Mouse (Mus musculus) kidney, postnatal 4 days (tissue): ENCODE data around the gene Rasgef1c.

Source experiments
- DNase-seq, 2 experiments: peaks; one replicate each; pipeline ENCODE4 v3.0.0; 2021; ENCODE audit warnings: mixed read lengths in 2 of 2

The Rasgef1c gene

GRCm38 (mm10) chr11:49978935-49979334, 77.3 kb downstream of the Rasgef1c start:
- no peak for DNase-seq

DNA sequence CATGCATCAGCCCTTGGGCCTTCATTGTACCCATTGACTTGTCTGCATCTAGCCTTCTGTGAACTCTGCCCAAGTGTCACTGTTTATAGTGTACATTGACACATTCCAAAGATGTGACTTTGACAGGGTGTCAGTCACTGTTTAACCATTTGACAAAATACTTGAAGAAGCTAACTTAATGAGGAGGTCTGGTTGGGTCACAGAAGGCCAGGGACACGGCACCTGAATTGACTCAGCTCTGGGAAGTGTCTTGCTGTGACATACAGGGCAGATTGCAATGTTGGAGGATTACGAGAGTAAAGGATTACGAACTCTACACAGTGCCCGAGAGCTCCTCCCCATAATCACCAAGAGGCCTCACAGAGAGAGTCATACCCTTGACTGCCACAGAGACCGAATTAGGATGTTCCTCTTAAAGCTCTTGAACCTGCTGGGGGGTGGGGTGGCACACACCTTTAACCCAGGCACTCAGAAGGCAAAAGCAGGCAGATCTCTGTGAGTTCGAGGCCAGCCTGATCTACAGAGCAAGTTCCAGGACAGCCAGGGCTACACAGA, 79.1 kb downstream of the Rasgef1c start:
- no peak for DNase-seq

- no peak for DNase-seq
Observed at GRCm38 (mm10) chr11:49981321-49981963, 79.8 kb downstream of the Rasgef1c start.

DNA sequence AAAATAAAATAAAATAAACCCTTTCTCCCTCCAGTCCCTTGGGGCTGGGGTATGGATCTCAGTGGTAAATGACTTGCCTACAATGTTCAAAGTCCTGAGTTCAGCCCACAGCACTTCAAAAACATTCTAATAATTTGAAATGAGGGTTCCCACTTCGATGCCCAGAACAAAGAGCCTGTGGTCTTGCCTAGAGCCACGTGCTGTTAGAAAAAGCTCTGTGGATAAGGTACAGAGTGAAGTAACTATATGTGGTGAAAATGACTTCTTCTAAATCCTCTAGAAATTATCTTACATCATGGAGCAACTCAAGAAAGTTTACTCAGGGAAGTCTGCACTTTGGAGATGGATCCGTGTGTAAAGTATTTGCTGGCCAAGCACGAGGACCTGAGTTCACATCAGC, 80.5 kb downstream of the Rasgef1c start:
- DNase-seq = no peak

DNA sequence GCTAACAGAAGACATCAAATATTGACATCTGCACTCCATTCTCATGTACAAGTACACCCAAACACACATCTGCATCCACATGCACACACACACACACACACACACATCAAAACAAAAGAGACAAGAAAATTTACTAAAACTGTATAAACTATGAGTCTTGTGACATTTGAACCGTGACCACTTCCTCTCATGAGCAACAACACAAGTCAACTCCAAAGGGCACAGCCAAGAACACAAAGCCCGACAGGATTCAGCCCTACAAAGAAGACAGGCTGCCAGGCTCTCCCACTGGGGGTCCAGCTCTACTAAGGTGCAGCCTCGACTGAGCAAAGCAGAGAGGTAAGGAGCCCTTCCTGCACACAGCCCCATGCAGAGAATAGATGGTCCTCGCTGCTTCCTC, 81.2 kb downstream of the Rasgef1c start:
- DNase-seq = no peak

GRCm38 (mm10) chr11:49983875-49984552, 82.4 kb downstream of the Rasgef1c start:
- DNase-seq = no peak

DNA sequence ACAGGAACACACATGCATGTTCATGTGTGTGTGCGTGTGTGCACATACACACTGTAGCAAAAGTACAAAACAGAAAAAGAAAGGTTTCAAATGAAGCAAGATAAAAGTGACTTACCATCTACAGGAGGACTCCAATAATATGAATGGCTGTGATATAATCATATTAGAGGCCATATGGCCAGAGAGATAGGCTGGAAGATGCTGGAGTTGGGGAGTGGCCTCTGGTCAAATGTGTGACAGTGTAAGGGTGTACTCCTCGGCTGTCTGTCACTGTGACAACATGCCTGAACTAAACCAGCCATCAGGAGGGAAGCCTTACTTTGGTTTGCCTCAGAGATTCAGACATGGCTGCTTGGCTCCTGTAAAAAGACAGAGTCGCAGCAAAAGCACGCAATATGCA, 83.4 kb downstream of the Rasgef1c start:
- DNase-seq = no peak

- peak; percentile 76 to 84 for DNase-seq
Observed at GRCm38 (mm10) chr11:49986277-49987036, 84.8 kb downstream of the Rasgef1c start.

DNA sequence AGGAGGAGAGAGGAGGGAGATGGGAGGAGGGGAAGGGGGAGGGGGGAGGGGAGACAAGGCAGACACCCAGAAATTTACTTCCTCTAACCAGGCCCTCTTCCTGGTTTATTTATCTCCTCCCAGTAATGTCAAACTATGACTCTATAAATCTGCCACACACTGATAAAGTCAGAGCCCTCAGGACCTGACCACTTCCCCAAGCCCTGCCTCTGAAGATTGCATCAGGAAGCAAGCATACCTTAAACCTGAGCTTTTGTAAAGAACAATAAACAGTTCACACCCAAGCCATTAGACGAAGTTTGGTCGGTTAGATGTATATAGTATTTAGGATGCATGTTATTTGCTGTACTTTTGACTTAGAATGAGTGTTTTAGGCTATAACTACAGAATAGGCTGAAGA, 92.9 kb downstream of the Rasgef1c start:
- no peak for DNase-seq

DNA sequence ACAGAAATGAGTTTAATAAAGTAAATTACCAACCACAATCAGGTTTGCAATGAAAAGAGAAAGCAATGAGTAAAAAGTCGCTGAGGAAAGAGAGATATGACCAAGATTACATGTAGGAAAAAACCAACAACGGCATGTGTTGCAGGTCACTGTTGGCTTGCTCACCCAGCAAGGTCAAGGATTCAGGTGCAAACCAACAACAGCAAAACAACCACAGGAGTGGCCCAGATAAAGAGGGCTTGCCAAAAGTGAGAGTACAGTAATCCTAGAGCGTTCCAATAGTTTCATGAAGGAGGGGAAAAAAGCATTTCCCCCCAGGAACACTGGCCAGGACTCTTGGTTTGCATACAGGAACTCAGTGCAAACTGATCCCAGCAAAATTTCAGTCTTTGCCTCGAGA, 94.8 kb downstream of the Rasgef1c start:
- DNase-seq = no peak

GRCm38 (mm10) chr11:49997321-49997720, 95.7 kb downstream of the Rasgef1c start:
- DNase-seq = peak; percentile 25 to 29

- DNase-seq = no peak
Observed at GRCm38 (mm10) chr11:50002853-50003252, 101.2 kb downstream of the Rasgef1c start.

DNA sequence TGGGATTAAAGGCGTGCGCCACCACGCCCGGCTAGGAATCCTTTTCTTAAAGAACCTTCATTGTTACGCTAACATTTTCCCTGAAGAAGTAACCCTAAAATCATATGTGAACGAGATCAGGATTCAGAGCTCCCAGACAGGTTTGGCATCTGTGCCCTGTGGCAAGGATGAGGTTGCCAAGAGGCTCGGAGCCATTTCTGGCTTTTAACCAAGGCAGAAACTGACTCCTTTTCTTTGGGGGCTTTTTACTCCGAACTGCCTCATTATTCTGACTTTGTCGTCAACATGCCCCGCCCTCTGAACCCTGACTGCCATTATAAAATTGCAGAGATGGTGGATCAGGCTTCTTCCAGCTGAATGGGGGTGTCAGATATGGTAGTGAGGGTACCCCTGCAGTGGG, 106.1 kb downstream of the Rasgef1c start:
- DNase-seq = no peak

- DNase-seq = no peak
Observed at GRCm38 (mm10) chr11:50008231-50008630, 106.6 kb downstream of the Rasgef1c start.

GRCm38 (mm10) chr11:50013016-50013415, 111.4 kb downstream of the Rasgef1c start:
- no peak for DNase-seq

GRCm38 (mm10) chr11:50016503-50016902, 114.9 kb downstream of the Rasgef1c start:
- no peak for DNase-seq

DNA sequence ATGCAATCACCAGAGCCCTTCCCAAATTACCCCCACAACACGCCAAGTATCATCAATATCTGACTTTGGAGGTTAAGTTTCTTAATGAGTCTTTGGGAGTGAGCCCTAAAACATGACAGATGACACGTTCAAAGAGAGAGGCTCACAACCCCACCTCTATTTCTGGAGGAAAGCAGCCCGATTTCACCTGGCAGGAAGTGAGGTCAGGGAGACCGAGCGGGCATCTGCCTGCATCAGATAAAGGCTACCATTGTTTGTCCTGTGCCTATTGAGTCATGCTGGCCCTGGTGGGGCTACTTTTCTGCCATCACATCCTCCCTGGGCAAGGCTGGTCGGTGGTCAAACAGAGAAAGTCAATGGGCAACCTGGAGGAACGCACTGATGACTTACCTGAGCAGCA, 115.9 kb downstream of the Rasgef1c start:
- no peak for DNase-seq

GRCm38 (mm10) chr11:50018848-50019247, 117.2 kb downstream of the Rasgef1c start:
- no peak for DNase-seq

GRCm38 (mm10) chr11:50022085-50022484, 120.5 kb downstream of the Rasgef1c start:
- DNase-seq = no peak

DNA sequence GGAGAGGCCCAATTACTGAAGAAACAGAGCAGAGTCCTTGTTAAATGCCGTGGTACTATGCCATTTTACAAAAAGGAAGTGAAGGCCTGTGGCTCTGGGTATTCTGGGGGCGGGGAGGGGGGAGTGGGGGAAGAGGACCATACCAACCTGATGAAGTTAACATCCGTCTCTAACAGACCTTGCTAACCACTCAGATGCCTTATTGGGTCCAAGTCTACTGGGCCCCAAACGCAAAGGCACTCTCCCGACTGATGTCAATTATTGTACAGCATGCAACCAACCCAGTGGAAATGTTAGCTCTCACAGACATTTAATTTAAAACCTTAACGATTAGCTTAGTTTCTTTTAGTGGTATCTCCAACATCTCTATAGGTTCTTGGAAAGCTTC, 122.8 kb downstream of the Rasgef1c start:
- no peak for DNase-seq

DNA sequence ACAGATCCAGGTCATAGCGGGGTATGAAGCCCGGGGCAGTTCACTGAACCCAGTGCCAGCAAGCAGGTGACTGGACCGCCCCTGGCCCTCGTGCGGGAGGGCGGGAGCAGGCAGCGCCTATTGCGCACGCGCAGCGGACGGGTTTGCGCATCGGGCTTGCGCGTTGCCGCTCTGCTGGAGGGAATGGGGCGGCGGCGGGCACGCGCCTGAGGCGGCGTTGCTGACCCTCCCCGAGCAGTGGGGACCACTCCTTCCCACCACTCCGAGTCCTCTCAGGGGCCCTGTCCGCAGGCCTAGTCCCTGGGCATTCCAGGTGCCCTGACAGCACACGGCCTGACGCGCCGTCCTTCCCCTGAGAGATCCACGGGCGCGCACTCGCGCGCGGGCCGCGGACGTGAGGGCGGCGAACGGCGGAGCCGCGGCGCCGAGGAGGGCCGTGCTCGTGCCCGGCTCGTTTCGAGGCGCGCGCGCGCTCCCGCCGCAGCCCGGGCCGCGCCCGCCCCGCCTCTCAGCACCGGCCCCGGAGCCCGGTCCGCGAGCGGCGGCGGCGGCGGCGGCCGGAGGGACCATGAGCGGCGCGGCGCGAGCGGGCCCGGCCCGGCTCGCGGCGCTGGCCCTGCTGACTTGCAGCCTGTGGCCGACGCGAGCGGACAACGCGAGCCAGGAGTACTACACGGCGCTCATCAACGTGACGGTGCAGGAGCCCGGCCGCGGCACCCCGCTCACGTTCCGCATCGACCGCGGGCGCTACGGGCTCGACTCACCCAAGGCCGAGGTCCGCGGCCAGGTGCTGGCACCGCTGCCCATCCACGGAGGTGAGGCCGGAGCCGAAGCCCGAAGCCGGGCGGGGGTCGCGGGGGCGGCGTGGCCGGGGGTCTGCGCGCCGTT, 123.4 kb downstream of the Rasgef1c start, which contains the start of gene Rnf130:
Gene Rnf130 (plus strand): TSS at position 514 of the 888 bp plus-strand sequence.
- DNase-seq = peak; percentile 96 to 98

- DNase-seq = no peak
Observed at GRCm38 (mm10) chr11:50025721-50026520, 124.3 kb downstream of the Rasgef1c start.
